Mouse (Mus musculus): ENCODE data around the gene Col6a1. TPM values are rescaled to one million over a fixed set of nuclear protein-coding genes. Genes with fewer than 3 reads are reported as not detected.

Col6a1 gene
- total RNA-seq, 2 experiments from 2014 or later, result 37.5 to 51.9 TPM

- Histone ChIP-seq H3K4me3 (no peak overlapping the region), H3K27ac (no peak overlapping the region)
- no peak for TF ChIP-seq CTCF (IDR thresholded peaks at IDR 0.05)
- no peak for DNase-seq (ENCODE audit: extremely low spot score in 1 of 2, low spot score in 2 of 2)
- intact Hi-C loops (cut with DNase I), result no loop called here
These were observed 26.2 kb downstream of the Col6a1 start for GRCm38 (mm10) chr10:76699816-76700215.

GRCm38 (mm10) chr10:76695283-76695885 lies 30.6 kb downstream of the Col6a1 start:
- Histone ChIP-seq H3K27ac (no peak overlapping the region), H3K4me3 (no peak overlapping the region)
- intact Hi-C loops (cut with DNase I), result no loop called here
- TF ChIP-seq CTCF (IDR thresholded peaks at IDR 0.05), result no peak
- no peak for DNase-seq (ENCODE audit: extremely low spot score in 1 of 2, low spot score in 2 of 2)

- no peak for DNase-seq (ENCODE audit: extremely low spot score in 1 of 2, low spot score in 2 of 2)
- no peak overlapping the region for H3K4me3 ChIP-seq
- intact Hi-C loops (cut with DNase I), result no loop called here
- no peak overlapping the region for H3K27ac ChIP-seq
- no peak for TF ChIP-seq CTCF (IDR thresholded peaks at IDR 0.05)
These were observed 31.2 kb downstream of the Col6a1 start for GRCm38 (mm10) chr10:76694765-76695164.

GRCm38 (mm10) chr10:76693446-76693845 lies 32.5 kb downstream of the Col6a1 start:
- Histone ChIP-seq H3K4me3 (no peak overlapping the region), H3K27ac (no peak overlapping the region)
- no peak for TF ChIP-seq CTCF (IDR thresholded peaks at IDR 0.05)
- DNase-seq (ENCODE audit: extremely low spot score in 1 of 2, low spot score in 2 of 2), result no peak
- intact Hi-C loops (cut with DNase I), result no loop called here

- intact Hi-C loops (cut with DNase I), result no loop called here
These were observed 40.4 kb downstream of the Col6a1 start for GRCm38 (mm10) chr10:76685451-76686017.

GRCm38 (mm10) chr10:76683977-76684376 lies 42.0 kb downstream of the Col6a1 start:
- intact Hi-C loops (cut with DNase I), result no loop called here
- H3K4me3 ChIP-seq, result no peak overlapping the region
- TF ChIP-seq CTCF (IDR thresholded peaks at IDR 0.05), result no peak
- no peak overlapping the region for H3K27ac ChIP-seq
- no peak for DNase-seq (ENCODE audit: extremely low spot score in 1 of 2, low spot score in 2 of 2)

More at GRCm38 (mm10) chr10:76685451-76686017, 40.4 kb downstream of the Col6a1 start:
- Histone ChIP-seq H3K27ac (no peak overlapping the region), H3K4me3 (no peak overlapping the region)
- no peak for TF ChIP-seq CTCF (IDR thresholded peaks at IDR 0.05)
- no peak for DNase-seq (ENCODE audit: extremely low spot score in 1 of 2, low spot score in 2 of 2)

GRCm38 (mm10) chr10:76683461-76683860 lies 42.5 kb downstream of the Col6a1 start:
- no peak for DNase-seq (ENCODE audit: extremely low spot score in 1 of 2, low spot score in 2 of 2)
- no peak overlapping the region for H3K4me3 ChIP-seq
- intact Hi-C loops (cut with DNase I), result no loop called here
- no peak overlapping the region for H3K27ac ChIP-seq
- no peak for TF ChIP-seq CTCF (IDR thresholded peaks at IDR 0.05)

GRCm38 (mm10) chr10:76681882-76682281 lies 44.1 kb downstream of the Col6a1 start:
- no peak for DNase-seq (ENCODE audit: extremely low spot score in 1 of 2, low spot score in 2 of 2)
- no peak for TF ChIP-seq CTCF (IDR thresholded peaks at IDR 0.05)
- Histone ChIP-seq H3K4me3 (no peak overlapping the region), H3K27ac (no peak overlapping the region)
- intact Hi-C loops (cut with DNase I), result no loop called here

- Histone ChIP-seq H3K4me3 (no peak overlapping the region), H3K27ac (no peak overlapping the region)
- intact Hi-C loops (cut with DNase I), result no loop called here
- no peak for TF ChIP-seq CTCF (IDR thresholded peaks at IDR 0.05)
- no peak for DNase-seq (ENCODE audit: extremely low spot score in 1 of 2, low spot score in 2 of 2)
These were observed 45.0 kb downstream of the Col6a1 start for GRCm38 (mm10) chr10:76680758-76681650.

- DNase-seq (ENCODE audit: extremely low spot score in 1 of 2, low spot score in 2 of 2), result peak; percentile 39 to 53
- intact Hi-C loops (cut with DNase I), result no loop called here
- TF ChIP-seq CTCF (IDR thresholded peaks at IDR 0.05), result no peak
- H3K4me3 ChIP-seq, result no peak overlapping the region
- no peak overlapping the region for H3K27ac ChIP-seq
These were observed 47.8 kb downstream of the Col6a1 start for GRCm38 (mm10) chr10:76678122-76678521.

GRCm38 (mm10) chr10:76675268-76675667 lies 50.7 kb downstream of the Col6a1 start:
- TF ChIP-seq CTCF (IDR thresholded peaks at IDR 0.05), result no peak
- intact Hi-C loops (cut with DNase I), result no loop called here
- Histone ChIP-seq H3K4me3 (no peak overlapping the region), H3K27ac (no peak overlapping the region)
- DNase-seq (ENCODE audit: extremely low spot score in 1 of 2, low spot score in 2 of 2), result no peak

GRCm38 (mm10) chr10:76674581-76674980 lies 51.4 kb downstream of the Col6a1 start:
- intact Hi-C loops (cut with DNase I), result no loop called here
- no peak for DNase-seq (ENCODE audit: extremely low spot score in 1 of 2, low spot score in 2 of 2)
- Histone ChIP-seq H3K27ac (no peak overlapping the region), H3K4me3 (no peak overlapping the region)
- no peak for TF ChIP-seq CTCF (IDR thresholded peaks at IDR 0.05)
